ENCODE assay signal across 9 mouse cellular contexts in the genomic region with DNA sequence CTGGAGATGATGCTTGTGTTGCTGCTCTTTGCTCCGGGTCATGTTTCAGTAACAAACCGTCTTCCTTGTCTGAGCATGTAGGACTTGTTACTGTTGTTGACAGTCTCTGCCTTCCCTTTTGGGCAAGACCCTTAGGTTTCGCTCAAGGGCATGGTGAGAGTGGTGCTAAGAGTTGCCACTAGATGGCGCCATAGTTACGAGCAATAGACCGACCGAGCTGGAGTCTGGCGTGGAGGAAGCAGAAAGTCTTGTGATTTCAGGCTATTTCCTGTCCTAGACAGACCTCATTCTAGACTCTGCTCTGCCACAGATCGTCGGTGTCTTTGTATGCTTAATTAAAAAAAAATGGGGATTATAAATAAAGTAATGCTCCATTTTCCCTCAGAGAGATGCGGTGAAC. TPM values are rescaled to one million over a fixed set of nuclear protein-coding genes. Genes with fewer than 3 reads are reported as not detected.
A peak's percentile ranks its signal among the peaks of the same experiment; 100 is the strongest.
DNase-seq lines count a peak whose midpoint lies in the region; ATAC-seq lines count a peak whose summit lies in the region.
"Had no signal": no experiment of that assay in that cellular context is flagged by ENCODE, and none has a peak within 500 bp of the region (broad histone marks: within the 10 kb centered on the region; RNA-seq: fewer than 3 reads in every experiment).

No protein-coding gene starts in this region.

- intact Hi-C loops in left cerebral cortex, postnatal 25 days (cut with DNase I): loop anchor here (2.0 to 5.0 kb wide), 6 partner anchors 89 to 974 kb away; no protein-coding TSS in a partner anchor

- no peak for ATAC-seq in kidney, embryonic 14.5 days (ENCODE audit: low FRiP score, low TSS enrichment)
- ATAC-seq in intestine, embryonic 14.5 days (replicated peaks; ENCODE audit: low FRiP score, low TSS enrichment, low read depth): no peak
- 0 out of 2 replicates have a peak, but pooled peaks have one; percentile 60 for ATAC-seq in midbrain, embryonic 15.5 days (replicated peaks)

- no peak overlapping the region for H3K4me3 ChIP-seq in kidney, embryonic 14.5 days (ENCODE audit: low read length)
- H3K4me3 ChIP-seq in intestine, embryonic 14.5 days (ENCODE audit: low read depth, low read length): no peak overlapping the region
- H3K4me3 ChIP-seq in midbrain, embryonic 15.5 days: no peak overlapping the region
- H3K4me3 ChIP-seq: stomach, embryonic 15.5 days had no signal

- no peaks in the 10 kb centered on the region for H3K36me3 ChIP-seq in kidney, embryonic 14.5 days (ENCODE audit: control insufficient read depth, insufficient read depth, low read length)
- H3K36me3 ChIP-seq in intestine, embryonic 14.5 days (ENCODE audit: control insufficient read depth, insufficient read depth, low read length): no peaks in the 10 kb centered on the region
- no peaks in the 10 kb centered on the region for H3K36me3 ChIP-seq in midbrain, embryonic 15.5 days (replicated peaks)
- H3K36me3 ChIP-seq: stomach, embryonic 15.5 days had no signal

- H3K4me1 ChIP-seq in kidney, embryonic 14.5 days (ENCODE audit: control insufficient read depth, insufficient read depth, low read length): no peaks in the 10 kb centered on the region
- no peaks in the 10 kb centered on the region for H3K4me1 ChIP-seq in intestine, embryonic 14.5 days (replicated peaks; ENCODE audit: control insufficient read depth, insufficient read depth, low read length)
- no peaks in the 10 kb centered on the region for H3K4me1 ChIP-seq in midbrain, embryonic 15.5 days
- H3K4me1 ChIP-seq: stomach, embryonic 15.5 days had no signal

- H3K27ac ChIP-seq in kidney, embryonic 14.5 days (ENCODE audit: low read depth, low read length): no peak overlapping the region
- H3K27ac ChIP-seq in intestine, embryonic 14.5 days (ENCODE audit: low read depth): no peak overlapping the region
- H3K27ac ChIP-seq in midbrain, embryonic 15.5 days: no peak overlapping the region
- H3K27ac ChIP-seq: stomach, embryonic 15.5 days had no signal

- no peaks in the 10 kb centered on the region for H3K27me3 ChIP-seq in kidney, embryonic 14.5 days (ENCODE audit: control insufficient read depth, insufficient read depth, low read length)
- H3K27me3 ChIP-seq in intestine, embryonic 14.5 days (replicated peaks; ENCODE audit: control insufficient read depth, insufficient read depth, low read length): no peaks in the 10 kb centered on the region
- H3K27me3 ChIP-seq in midbrain, embryonic 15.5 days (replicated peaks): 0 out of 2 replicates have a peak, but pooled peaks cover 5% of the 10 kb centered on the region
- H3K27me3 ChIP-seq: stomach, embryonic 15.5 days had no signal

- no peak overlapping the region for H3K4me2 ChIP-seq in kidney, embryonic 14.5 days (replicated peaks; ENCODE audit: low read depth, low read length)
- H3K4me2 ChIP-seq in intestine, embryonic 14.5 days (ENCODE audit: low read length): no peak overlapping the region
- no peak overlapping the region for H3K4me2 ChIP-seq in midbrain, embryonic 15.5 days
- H3K4me2 ChIP-seq: stomach, embryonic 15.5 days had no signal

- 9% methylated on average over 11 of the region's 11 CpGs for WGBS in kidney, embryonic 14.5 days
- 8% methylated on average over 11 of the region's 11 CpGs for whole genome bisulfite sequencing in intestine, embryonic 14.5 days
- 11% methylated on average over 11 of the region's 11 CpGs for WGBS in midbrain, embryonic 15.5 days

- peak; percentile 72 for DNase-seq in kidney, adult 18-20 months
- peak; percentile 84 to 89 for DNase-seq in cerebellum, postnatal 25 days
- peak; percentile 77 for DNase-seq in gastrocnemius, adult 18-20 months (ENCODE audit: low spot score)
- DNase-seq in intestine, embryonic 14.5 days (ENCODE audit: low spot score): peak; percentile 89
- DNase-seq in left cerebral cortex, postnatal 25 days (ENCODE audit: low spot score in 2 of 2): peak; percentile 86 to 89
- peak; percentile 23 to 68 for DNase-seq in spleen, postnatal 10 days (ENCODE audit: low spot score in 2 of 2)

- H3K9ac ChIP-seq in kidney, embryonic 14.5 days (ENCODE audit: low read depth, low read length): no peak overlapping the region
- H3K9ac ChIP-seq in intestine, embryonic 14.5 days (ENCODE audit: low read length): no peak overlapping the region
- no peak overlapping the region for H3K9ac ChIP-seq in midbrain, embryonic 15.5 days
- H3K9ac ChIP-seq: stomach, embryonic 15.5 days had no signal

- H3K9me3 ChIP-seq in kidney, embryonic 14.5 days (ENCODE audit: control insufficient read depth, low read length): no peaks in the 10 kb centered on the region
- H3K9me3 ChIP-seq in intestine, embryonic 14.5 days (ENCODE audit: control insufficient read depth, low read length): no peaks in the 10 kb centered on the region
- H3K9me3 ChIP-seq in midbrain, embryonic 15.5 days: no peaks in the 10 kb centered on the region
- H3K9me3 ChIP-seq: stomach, embryonic 15.5 days had no signal

RNA-seq across cellular contexts. Expression of a gene that starts 40.3 kb away (rescaled TPM):
- polyA plus RNA-seq in kidney, embryonic 14.5 days (2014; fragmentation: Nextera tagmentation; extraction: Ambion mirVana): not detected in 2 replicates
- 100 to 1,000 TPM; 132 to 140 TPM for total RNA-seq in gastrocnemius, adult 18-20 months (2021)
- polyA plus RNA-seq in intestine, embryonic 14.5 days (2014; fragmentation: Nextera tagmentation; extraction: Ambion mirVana): not detected in 2 replicates
- not detected for total RNA-seq in left cerebral cortex, postnatal 25 days (2021)
- not detected in 2 replicates for polyA plus RNA-seq in midbrain, embryonic 15.5 days (2015; fragmentation: Nextera tagmentation; extraction: Ambion mirVana)
- polyA plus RNA-seq: stomach, embryonic 15.5 days had no signal
